ENCODE assay signal across 17 mouse cellular contexts in genomic region chr2:115717980-115718379, GRCm38 (mm10).
"Had no signal": no experiment of that assay in that cellular context is flagged by ENCODE, and none has a peak within 500 bp of the region (broad histone marks: within the 10 kb centered on the region; RNA-seq: fewer than 3 reads in every experiment).

No protein-coding gene starts in this region.

- ATAC-seq: lung, postnatal 0 days; midbrain, embryonic 13.5 days; midbrain, embryonic 15.5 days had no signal

- H3K27me3 ChIP-seq: lung, embryonic 15.5 days; megakaryocyte, embryonic 14.5 days; midbrain, embryonic 13.5 days; midbrain, embryonic 15.5 days; neural tube, embryonic 12.5 days; stomach, embryonic 15.5 days had no signal

- H3K27ac ChIP-seq: lung, embryonic 15.5 days; macrophage; midbrain, embryonic 13.5 days; midbrain, embryonic 15.5 days; neural tube, embryonic 12.5 days; stomach, postnatal 0 days had no signal

- DNase-seq: lung, adult 2 months; lung, postnatal 14 days; lung, postnatal 36 days; right cerebral cortex, postnatal 14 days; thymus, adult 2 months; thymus, postnatal 25 days; thymus, postnatal 4 days had no signal

- H3K9ac ChIP-seq: lung, embryonic 15.5 days; midbrain, embryonic 13.5 days; midbrain, embryonic 15.5 days; neural tube, embryonic 12.5 days; stomach, embryonic 15.5 days had no signal

- H3K4me3 ChIP-seq: lung, embryonic 15.5 days; megakaryocyte, embryonic 14.5 days; midbrain, embryonic 13.5 days; midbrain, embryonic 15.5 days; neural tube, embryonic 12.5 days; stomach, embryonic 15.5 days had no signal

- H3K4me2 ChIP-seq: lung, embryonic 15.5 days; midbrain, embryonic 11.5 days; midbrain, embryonic 13.5 days; midbrain, embryonic 15.5 days; neural tube, embryonic 12.5 days; stomach, embryonic 15.5 days had no signal

- H3K4me1 ChIP-seq: megakaryocyte, embryonic 14.5 days; midbrain, embryonic 15.5 days; neural tube, embryonic 12.5 days; stomach, embryonic 15.5 days had no signal

- H3K9me3 ChIP-seq: midbrain, embryonic 15.5 days; stomach, embryonic 15.5 days had no signal

- H3K36me3 ChIP-seq: midbrain, embryonic 15.5 days; neural tube, embryonic 12.5 days; stomach, embryonic 15.5 days had no signal
